Mouse (Mus musculus) CH12.LX (cell line): ENCODE results near the gene Vmn1r8. TPM values are rescaled to one million over a fixed set of nuclear protein-coding genes. Genes with fewer than 3 reads are reported as not detected.

Experiments used
- DNase-seq: peaks from one replicate; pipeline ENCODE4 v3.0.0-alpha.2; 2013; ENCODE audit errors: extremely low read depth
- H3K27ac ChIP-seq: 2 replicates; pipeline ENCODE4 v1.5.1; 2012; ENCODE audit warnings: low read depth, mild to moderate bottlenecking, control low read depth, moderate library complexity; ENCODE audit not compliant: insufficient read depth
- H3K27me3 ChIP-seq: replicated peaks from 2 replicates; pipeline ENCODE3; 2012; ENCODE audit warnings: inconsistent platforms
- H3K36me3 ChIP-seq, 2 experiments: replicated peaks in 1 of 2; 2 replicates each; pipeline versions ENCODE3 to v1.6.1; 2012; ENCODE audit warnings: inconsistent platforms in 1 of 2, low read length in 1 of 2, mild to moderate bottlenecking in 1 of 2, mixed read lengths in 1 of 2, moderate library complexity in 1 of 2; ENCODE audit not compliant: control insufficient read depth in 1 of 2, insufficient read depth in 1 of 2
- H3K4me1 ChIP-seq, 2 experiments: 2 replicates each; pipeline ENCODE4 v1.6.1; 2012; ENCODE audit warnings: inconsistent platforms in 1 of 2, moderate library complexity in 1 of 2; ENCODE audit not compliant: insufficient read depth in 2 of 2, control insufficient read depth in 1 of 2
- H3K4me2 ChIP-seq: 2 replicates; pipeline ENCODE4 v1.6.1; 2012; ENCODE audit warnings: low read depth, mild to moderate bottlenecking, control low read depth; ENCODE audit not compliant: poor library complexity, insufficient read depth, severe bottlenecking
- H3K4me3 ChIP-seq, 3 experiments: fragments of 150-350 bp in 1 of 3; sonication (generic) in 1 of 3; replicated peaks in 1 of 3; 2 replicates each; pipeline versions ENCODE3 to v1.5.1; 2011 to 2012; ENCODE audit warnings: low read depth in 2 of 3, low read length in 2 of 3, mild to moderate bottlenecking in 2 of 3, moderate library complexity in 2 of 3, control low read depth in 1 of 3, improper control_type of control experiment in 1 of 3, inconsistent platforms in 1 of 3, mixed read lengths in 1 of 3; ENCODE audit not compliant: poor library complexity in 1 of 3
- H3K79me2 ChIP-seq: replicated peaks from 2 replicates; pipeline ENCODE4 v1.6.1; 2012; ENCODE audit warnings: mild to moderate bottlenecking, moderate library complexity; ENCODE audit not compliant: control insufficient read depth, poor library complexity, insufficient read depth, severe bottlenecking; ENCODE audit errors: extremely low read depth
- H3K9ac ChIP-seq: 2 replicates; pipeline ENCODE4 v1.6.1; 2012; ENCODE audit warnings: low read depth, mild to moderate bottlenecking, control low read depth, moderate library complexity; ENCODE audit not compliant: insufficient read depth
- H3K9me3 ChIP-seq: replicated peaks from 2 replicates; pipeline ENCODE3; 2012; ENCODE audit warnings: low read length, inconsistent platforms, mixed read lengths
- CHD1 ChIP-seq: IDR thresholded peaks from 2 replicates; pipeline ENCODE4 v1.6.1; 2012; ENCODE audit warnings: low read depth, low read length, improper control_type of control experiment, inconsistent platforms
- CTCF ChIP-seq, 2 experiments: IDR thresholded peaks in 1 of 2; conservative IDR thresholded peaks in 1 of 2; 2 replicates each; pipeline ENCODE4 v1.5.1; 2011 to 2012; ENCODE audit warnings: low read depth in 2 of 2, low read length in 2 of 2, improper control_type of control experiment in 1 of 2, inconsistent platforms in 1 of 2, mild to moderate bottlenecking in 1 of 2, moderate library complexity in 1 of 2
- E2F4 ChIP-seq: IDR thresholded peaks from 2 replicates; pipeline ENCODE4 v1.6.1; 2011; ENCODE audit warnings: low read depth, low read length, improper control_type of control experiment; ENCODE audit not compliant: insufficient replicate concordance
- ELF1 ChIP-seq: IDR thresholded peaks from 2 replicates; pipeline ENCODE4 v1.6.1; 2014; ENCODE audit warnings: low read depth, mild to moderate bottlenecking, inconsistent platforms, low read length, improper control_type of control experiment
- ETS1 ChIP-seq: conservative IDR thresholded peaks from 2 replicates; pipeline ENCODE4 v1.6.1; 2012; ENCODE audit warnings: low read depth, mild to moderate bottlenecking, inconsistent platforms, low read length, improper control_type of control experiment, moderate library complexity
- GABPA ChIP-seq: IDR thresholded peaks from 2 replicates; pipeline ENCODE4 v1.6.1; 2012; ENCODE audit warnings: low read depth, low read length, improper control_type of control experiment, inconsistent platforms; ENCODE audit not compliant: insufficient replicate concordance
- IRF4 ChIP-seq: IDR thresholded peaks from 2 replicates; pipeline ENCODE4 v1.6.1; 2014; ENCODE audit warnings: low read depth, mild to moderate bottlenecking, inconsistent platforms, low read length, improper control_type of control experiment
- JUN ChIP-seq: IDR thresholded peaks from 2 replicates; pipeline ENCODE4 v1.6.1; 2011; ENCODE audit warnings: low read depth, mild to moderate bottlenecking, low read length, improper control_type of control experiment, moderate library complexity; ENCODE audit not compliant: insufficient read depth
- JUND ChIP-seq: conservative IDR thresholded peaks from 2 replicates; pipeline ENCODE4 v1.6.1; 2011; ENCODE audit warnings: low read depth, low read length, improper control_type of control experiment
- KAT2A ChIP-seq: IDR thresholded peaks from 2 replicates; pipeline ENCODE4 v1.6.1; 2012; ENCODE audit warnings: low read length, improper control_type of control experiment, inconsistent platforms; ENCODE audit not compliant: insufficient replicate concordance
- MAFK ChIP-seq: IDR thresholded peaks from 2 replicates; pipeline ENCODE4 v1.6.1; 2011; ENCODE audit warnings: low read length, improper control_type of control experiment; ENCODE audit not compliant: insufficient replicate concordance
- PAX5 ChIP-seq: IDR thresholded peaks from 2 replicates; pipeline ENCODE4 v1.6.1; 2012; ENCODE audit warnings: low read length, inconsistent platforms, mixed read lengths
- POLR2A ChIP-seq: IDR thresholded peaks from 2 replicates; pipeline ENCODE4 v1.6.1; 2011; ENCODE audit warnings: low read depth, mild to moderate bottlenecking, improper control_type of control experiment, low read length
- RAD21 ChIP-seq: IDR thresholded peaks from 2 replicates; pipeline ENCODE4 v1.6.1; 2011; ENCODE audit warnings: low read depth, mild to moderate bottlenecking, low read length, improper control_type of control experiment, moderate library complexity
- SMC3 ChIP-seq: IDR thresholded peaks from 2 replicates; pipeline ENCODE4 v1.6.1; 2011; ENCODE audit warnings: low read depth, low read length, improper control_type of control experiment
- TBP ChIP-seq: conservative IDR thresholded peaks from 2 replicates; pipeline ENCODE4 v1.6.1; 2011; ENCODE audit warnings: low read depth, low read length, improper control_type of control experiment
- TCF12 ChIP-seq: IDR thresholded peaks from 2 replicates; pipeline ENCODE4 v1.6.1; 2014; ENCODE audit warnings: low read depth, mild to moderate bottlenecking, inconsistent platforms, low read length, improper control_type of control experiment
- UBTF ChIP-seq: IDR thresholded peaks from 2 replicates; pipeline ENCODE4 v1.6.1; 2012; ENCODE audit warnings: low read depth, mild to moderate bottlenecking, inconsistent platforms, low read length, improper control_type of control experiment, moderate library complexity
- ZMIZ1 ChIP-seq: IDR thresholded peaks from 2 replicates; pipeline ENCODE4 v1.6.1; 2012; ENCODE audit warnings: low read depth, mild to moderate bottlenecking, inconsistent platforms, low read length, improper control_type of control experiment
- dilution Hi-C: fragments of 300-500 bp; cut with MboI; formaldehyde crosslinking; loops from 2 replicates; pipeline ENCODE4 v1.14.3; 2020; ENCODE audit warnings: low sequenced_read_pairs; ENCODE audit not compliant: extremely low pct_unique_long_range_greater_than_20kb, extremely low pct_ligation_motif_present
- in situ Hi-C: fragments of 300-500 bp; cut with MboI; formaldehyde crosslinking; loops from 3 replicates; pipeline ENCODE4 v1.14.3; 2019; ENCODE audit warnings: low sequenced_read_pairs, low pct_ligation_motif_present, low pct_unique_long_range_greater_than_20kb, mixed read lengths
- polyA plus RNA-seq: library from polyadenylated mRNA; unstranded; fragments of >175 nt; gene quantifications from 2 replicates; pipeline ENCODE4 v1.2.1, GENCODE M21; 2012; ENCODE audit warnings: low read depth; ENCODE audit not compliant: insufficient read length
- total RNA-seq, 2 experiments: library from RNA; depleted of rRNA; stranded (reverse); fragments of 300-350 nt in 1 of 2; fragments of >200 nt in 1 of 2; gene quantifications; 2 replicates each; pipeline ENCODE4 v1.2.3; 2012 to 2014

Gene Vmn1r8
- total and polyA plus RNA-seq, 3 experiments, result not detected

GRCm38 (mm10) chr6:57034674-57035073 lies 2.6 kb downstream of the Vmn1r8 start:
- H3K9me3 ChIP-seq, result no peaks in the 10 kb centered on the region
- no peaks in the 10 kb centered on the region for H3K36me3 ChIP-seq
- DNase-seq, result no peak
- no peak overlapping the region for H3K9ac ChIP-seq
- H3K27ac ChIP-seq, result no peak overlapping the region
- no peaks in the 10 kb centered on the region for H3K4me1 ChIP-seq
- no peak for TF ChIP-seq POLR2A
- no peak for TF ChIP-seq E2F4
- TF ChIP-seq PAX5, result no peak
- no peak for TF ChIP-seq ETS1
- TF ChIP-seq JUN, result no peak
- TF ChIP-seq JUND, result no peak
- TF ChIP-seq CHD1, result no peak
- TF ChIP-seq, all 38 proteins: peak for 0
- H3K79me2 ChIP-seq, result no peaks in the 10 kb centered on the region
- no peak overlapping the region for H3K4me2 ChIP-seq
- dilution Hi-C loops (no loop called here), in situ Hi-C loops (no loop called here)
- H3K27me3 ChIP-seq, result no peaks in the 10 kb centered on the region
- no peak overlapping the region for H3K4me3 ChIP-seq

- no peaks in the 10 kb centered on the region for H3K4me1 ChIP-seq
- H3K9me3 ChIP-seq, result no peaks in the 10 kb centered on the region
- DNase-seq, result peak; percentile 43
- H3K36me3 ChIP-seq, result no peaks in the 10 kb centered on the region
- no peak overlapping the region for H3K4me2 ChIP-seq
- H3K4me3 ChIP-seq, result no peak overlapping the region
- H3K9ac ChIP-seq, result no peak overlapping the region
- no peaks in the 10 kb centered on the region for H3K27me3 ChIP-seq
- H3K79me2 ChIP-seq, result no peaks in the 10 kb centered on the region
- dilution Hi-C loops (no loop called here), in situ Hi-C loops (no loop called here)
- TF ChIP-seq ZMIZ1, result no peak
- TF ChIP-seq TCF12, result no peak
- TF ChIP-seq CTCF (conservative IDR thresholded peaks at IDR 0.05 in 1 of 2, IDR thresholded peaks at IDR 0.05 in 1 of 2; ENCODE audit: low read depth in 2 of 2, low read length in 2 of 2), result peak; percentile 12 to 62; a peak in 2 of 4 replicates
- TF ChIP-seq TBP, result no peak
- peak; percentile 51 for TF ChIP-seq SMC3
- no peak for TF ChIP-seq GABPA
- TF ChIP-seq ELF1, result no peak
- TF ChIP-seq RAD21, result peak; percentile 47
- no peak for TF ChIP-seq UBTF
- no peak for TF ChIP-seq KAT2A
- no peak for TF ChIP-seq IRF4
- peak; percentile 23; the same call in 1 of the 2 replicates for TF ChIP-seq MAFK
- no peak overlapping the region for H3K27ac ChIP-seq
Observed at GRCm38 (mm10) chr6:57063730-57064129, 31.6 kb downstream of the Vmn1r8 start.
